Mouse (Mus musculus) right cerebral cortex, postnatal 14 days (tissue): ENCODE measurements around the gene Susd1.
A peak's percentile ranks its signal among the peaks of the same experiment; 100 is the strongest.

ENCODE experiments used
- DNase-seq: peaks from one replicate; pipeline ENCODE4 v3.0.0; 2022

Susd1 gene

DNA sequence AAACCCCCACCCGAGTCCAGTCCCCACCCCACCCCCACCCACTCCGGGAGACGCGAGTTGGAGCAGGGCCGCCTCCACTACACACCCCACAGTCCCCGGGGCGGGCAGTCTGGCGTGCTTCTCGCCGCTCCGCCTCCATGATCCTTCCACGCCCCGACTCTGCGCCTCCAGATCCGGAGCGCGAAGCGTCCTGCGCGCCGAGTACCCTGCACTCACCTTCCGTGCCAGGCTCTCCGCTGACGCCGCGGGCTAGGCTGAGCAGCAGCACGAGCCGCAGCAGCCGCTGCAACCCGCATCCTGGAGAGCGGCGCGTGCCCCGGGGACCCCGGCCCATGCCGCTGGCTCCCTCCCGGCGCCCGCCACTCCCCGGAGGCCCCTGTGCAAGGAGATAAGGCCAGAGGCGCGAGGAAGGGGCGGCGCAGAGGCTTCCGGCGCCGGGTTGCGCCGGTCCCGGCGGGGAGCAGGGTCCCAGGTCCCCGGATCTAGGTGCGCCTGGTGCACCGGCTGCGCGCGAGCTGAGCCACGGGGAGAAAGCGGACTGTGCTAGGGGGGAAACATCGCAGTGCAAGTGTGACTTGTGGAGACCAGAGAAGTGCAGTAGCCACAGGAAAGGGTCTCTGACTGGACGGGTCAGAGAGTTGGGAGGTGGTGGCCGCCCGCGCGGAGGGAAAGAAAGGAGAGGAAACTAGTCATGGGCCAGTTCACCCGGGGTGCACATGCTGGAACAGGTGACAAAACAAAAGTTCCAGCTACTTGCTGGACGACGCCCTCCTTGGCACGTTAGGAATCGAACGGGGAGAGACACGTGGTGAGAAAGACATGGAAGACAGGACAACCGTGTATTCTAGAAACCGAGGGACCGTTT is at the start of gene Susd1:
TSS of gene Susd1 (minus strand) at position 644 of the 865 bp plus-strand sequence.
- DNase-seq = peak; percentile 65

DNA sequence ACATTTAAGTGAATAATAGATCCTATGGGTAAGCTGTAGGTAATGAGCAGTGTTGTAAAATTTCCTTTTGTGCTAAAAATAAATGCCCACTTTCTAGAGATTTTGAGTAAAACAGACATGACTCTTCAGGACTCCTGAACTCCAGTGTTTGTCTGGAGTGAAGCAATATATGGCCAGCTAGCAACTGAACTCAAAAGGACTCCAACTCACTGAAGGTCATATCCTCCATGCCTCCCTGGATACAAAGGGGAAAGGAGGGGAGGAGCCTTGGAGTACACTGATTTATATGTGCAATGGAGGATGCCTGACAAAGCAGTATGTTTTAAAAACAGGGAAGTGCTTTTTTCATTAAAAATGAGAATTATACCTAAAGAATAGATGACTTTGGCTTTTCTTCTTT is 32.9 kb upstream of the Susd1 start:
- no peak for DNase-seq

- DNase-seq = no peak
Observed at GRCm38 (mm10) chr4:59465449-59465848, 27.0 kb upstream of the Susd1 start.

DNA sequence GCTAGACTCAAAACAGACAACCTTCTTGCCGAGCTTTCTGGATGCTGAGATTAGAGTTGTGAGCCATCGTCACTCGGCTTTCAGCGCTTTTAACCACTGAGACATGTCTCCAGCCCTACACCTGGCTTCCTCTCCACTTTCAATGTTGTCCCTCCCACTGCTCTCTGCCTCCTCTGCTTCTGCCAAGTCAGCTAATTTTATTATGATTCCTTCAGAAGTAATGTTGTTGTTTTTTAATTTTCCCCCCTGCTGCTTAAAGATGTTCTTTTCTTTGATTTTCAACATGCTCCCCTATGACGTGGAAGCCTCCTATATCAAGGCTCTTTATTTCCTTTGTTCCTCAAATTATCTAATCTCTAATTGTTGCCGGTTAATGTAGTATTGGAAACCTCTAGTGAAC is 26.2 kb upstream of the Susd1 start:
- no peak for DNase-seq

DNA sequence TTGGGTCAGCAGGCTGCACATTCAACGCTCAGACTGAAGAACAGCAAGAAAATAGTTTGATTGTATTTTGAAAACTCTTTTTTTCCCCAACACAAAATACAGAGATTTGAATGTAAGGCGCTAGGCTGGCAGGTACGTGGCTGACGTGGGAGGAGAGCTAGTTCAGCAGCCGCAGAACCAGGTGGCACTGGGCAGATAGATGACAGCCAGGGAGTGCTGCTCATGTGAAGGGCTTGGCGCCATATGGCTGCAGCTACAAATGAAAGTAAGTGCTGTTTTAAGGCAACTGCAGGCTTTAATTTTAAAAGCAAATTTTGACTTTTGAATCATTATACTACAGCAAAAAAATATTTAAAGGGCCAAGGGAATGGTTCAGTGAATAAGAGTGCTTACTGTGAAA is 24.1 kb upstream of the Susd1 start:
- DNase-seq = peak; percentile 28

- DNase-seq = no peak
Observed at GRCm38 (mm10) chr4:59461116-59461727, 22.8 kb upstream of the Susd1 start.

GRCm38 (mm10) chr4:59459216-59459955 is 21.0 kb upstream of the Susd1 start:
- no peak for DNase-seq

- DNase-seq = no peak
Observed at GRCm38 (mm10) chr4:59457941-59458340, 19.5 kb upstream of the Susd1 start.

- DNase-seq = no peak
Observed at GRCm38 (mm10) chr4:59457091-59457490, 18.7 kb upstream of the Susd1 start.

DNA sequence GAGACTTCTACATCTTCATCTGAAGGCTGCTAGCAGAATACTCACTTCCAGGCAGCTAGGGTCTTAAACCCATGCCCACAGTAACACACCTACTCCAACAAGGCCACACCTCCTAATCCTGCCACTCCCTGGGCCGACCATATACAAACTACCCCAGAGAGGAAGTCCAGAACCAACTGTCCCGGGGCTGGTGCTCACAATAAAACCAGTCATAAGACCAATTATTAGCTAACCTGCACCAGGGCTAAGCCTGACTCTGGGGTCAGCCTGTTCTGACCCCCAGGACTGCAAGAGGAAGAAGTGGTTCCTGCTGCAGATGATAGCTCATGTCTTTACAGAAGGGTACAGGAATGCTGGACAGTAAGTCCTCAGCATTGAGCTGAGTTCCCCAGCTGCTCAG is 17.0 kb upstream of the Susd1 start:
- DNase-seq = no peak

GRCm38 (mm10) chr4:59454046-59454445 is 15.6 kb upstream of the Susd1 start:
- no peak for DNase-seq

- no peak for DNase-seq
Observed at GRCm38 (mm10) chr4:59452503-59452933, 14.1 kb upstream of the Susd1 start.

DNA sequence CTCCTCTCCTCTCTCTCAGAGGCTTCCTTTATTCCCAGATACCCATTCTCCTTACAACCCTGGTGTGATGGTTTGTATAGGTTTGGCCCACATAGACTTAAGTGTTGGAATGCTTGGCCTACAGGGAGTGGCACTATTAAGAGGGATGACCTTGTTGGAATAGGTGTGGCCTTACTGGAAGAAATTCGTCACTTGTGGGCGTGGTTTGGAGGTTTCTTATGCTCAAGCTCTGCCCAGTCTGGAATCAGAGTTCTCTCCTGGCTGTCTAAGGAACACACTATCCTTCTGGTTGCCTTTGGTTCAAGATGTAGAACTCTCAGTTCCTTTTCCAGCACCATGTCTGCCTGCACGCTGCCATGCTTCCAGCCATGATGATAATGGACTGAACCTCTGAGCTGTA is 12.5 kb upstream of the Susd1 start:
- DNase-seq = no peak

GRCm38 (mm10) chr4:59450234-59450854 is 11.9 kb upstream of the Susd1 start:
- no peak for DNase-seq

GRCm38 (mm10) chr4:59447296-59447695 is 8.9 kb upstream of the Susd1 start:
- no peak for DNase-seq

GRCm38 (mm10) chr4:59445516-59445915 is 7.1 kb upstream of the Susd1 start:
- DNase-seq = no peak

DNA sequence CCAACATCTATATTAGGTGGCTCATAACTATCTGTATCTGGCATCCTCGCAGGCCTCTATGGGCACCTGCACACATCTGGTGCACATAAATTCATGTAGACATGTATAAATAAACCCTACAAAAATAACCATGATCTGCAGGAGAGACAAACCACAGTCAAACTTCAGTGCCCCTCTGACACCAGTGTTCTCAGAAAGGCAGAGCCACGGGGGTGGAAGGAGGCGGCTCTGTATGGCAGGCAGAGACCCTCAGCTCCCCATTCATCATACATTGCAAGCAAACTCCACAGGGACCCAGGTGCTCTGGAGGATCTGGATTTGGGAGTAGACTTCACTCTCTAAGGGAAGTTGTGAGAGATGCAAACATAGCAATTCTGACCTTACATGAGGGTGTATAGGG is 6.6 kb upstream of the Susd1 start:
- no peak for DNase-seq

GRCm38 (mm10) chr4:59444085-59444484 is 5.7 kb upstream of the Susd1 start:
- no peak for DNase-seq

- no peak for DNase-seq
Observed at GRCm38 (mm10) chr4:59441265-59441664, 2.8 kb upstream of the Susd1 start.

GRCm38 (mm10) chr4:59439960-59440359 is 1.5 kb upstream of the Susd1 start:
- DNase-seq = no peak

GRCm38 (mm10) chr4:59439041-59439440 is 608 bp upstream of the Susd1 start:
- DNase-seq = no peak

- no peak for DNase-seq
Observed at GRCm38 (mm10) chr4:59435951-59436350, 2.5 kb downstream of the Susd1 start.

DNA sequence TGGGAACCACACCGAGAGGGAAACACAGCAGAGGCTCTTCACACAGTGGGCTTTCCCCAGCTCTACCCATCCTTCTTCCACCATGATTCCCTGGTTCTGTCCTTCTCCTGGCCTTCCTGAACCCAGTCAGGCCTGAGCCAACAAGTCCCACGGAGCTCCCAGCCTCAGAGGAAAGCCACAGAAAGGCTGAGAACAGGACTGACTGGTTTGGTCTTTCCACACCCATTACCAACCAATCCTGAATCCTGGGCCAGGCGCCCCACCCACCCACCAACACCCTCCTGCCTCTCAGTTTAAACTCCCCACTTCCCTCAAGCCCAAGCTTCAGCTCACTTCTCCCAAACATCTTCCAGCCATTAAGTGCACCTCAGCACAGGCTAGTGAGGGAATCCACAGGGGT is 4.4 kb downstream of the Susd1 start:
- DNase-seq = no peak
